Mouse (Mus musculus) CH12.LX (cell line): ENCODE data around the gene Fam124b. TPM values are rescaled to one million over a fixed set of nuclear protein-coding genes. Genes with fewer than 3 reads are reported as not detected.

Source experiments
- DNase-seq: peaks from one replicate; pipeline ENCODE4 v3.0.0-alpha.2; 2013; ENCODE audit errors: extremely low read depth
- H3K27ac ChIP-seq: 2 replicates; pipeline ENCODE4 v1.5.1; 2012; ENCODE audit warnings: low read depth, mild to moderate bottlenecking, control low read depth, moderate library complexity; ENCODE audit not compliant: insufficient read depth
- H3K27me3 ChIP-seq: replicated peaks from 2 replicates; pipeline ENCODE3; 2012; ENCODE audit warnings: inconsistent platforms
- H3K36me3 ChIP-seq, 2 experiments: replicated peaks in 1 of 2; 2 replicates each; pipeline versions ENCODE3 to v1.6.1; 2012; ENCODE audit warnings: inconsistent platforms in 1 of 2, low read length in 1 of 2, mild to moderate bottlenecking in 1 of 2, mixed read lengths in 1 of 2, moderate library complexity in 1 of 2; ENCODE audit not compliant: control insufficient read depth in 1 of 2, insufficient read depth in 1 of 2
- H3K4me1 ChIP-seq, 2 experiments: 2 replicates each; pipeline ENCODE4 v1.6.1; 2012; ENCODE audit warnings: inconsistent platforms in 1 of 2, moderate library complexity in 1 of 2; ENCODE audit not compliant: insufficient read depth in 2 of 2, control insufficient read depth in 1 of 2
- H3K4me2 ChIP-seq: 2 replicates; pipeline ENCODE4 v1.6.1; 2012; ENCODE audit warnings: low read depth, mild to moderate bottlenecking, control low read depth; ENCODE audit not compliant: poor library complexity, insufficient read depth, severe bottlenecking
- H3K4me3 ChIP-seq, 3 experiments: fragments of 150-350 bp in 1 of 3; sonication (generic) in 1 of 3; replicated peaks in 1 of 3; 2 replicates each; pipeline versions ENCODE3 to v1.5.1; 2011 to 2012; ENCODE audit warnings: low read depth in 2 of 3, low read length in 2 of 3, mild to moderate bottlenecking in 2 of 3, moderate library complexity in 2 of 3, control low read depth in 1 of 3, improper control_type of control experiment in 1 of 3, inconsistent platforms in 1 of 3, mixed read lengths in 1 of 3; ENCODE audit not compliant: poor library complexity in 1 of 3
- H3K79me2 ChIP-seq: replicated peaks from 2 replicates; pipeline ENCODE4 v1.6.1; 2012; ENCODE audit warnings: mild to moderate bottlenecking, moderate library complexity; ENCODE audit not compliant: control insufficient read depth, poor library complexity, insufficient read depth, severe bottlenecking; ENCODE audit errors: extremely low read depth
- H3K9ac ChIP-seq: 2 replicates; pipeline ENCODE4 v1.6.1; 2012; ENCODE audit warnings: low read depth, mild to moderate bottlenecking, control low read depth, moderate library complexity; ENCODE audit not compliant: insufficient read depth
- H3K9me3 ChIP-seq: replicated peaks from 2 replicates; pipeline ENCODE3; 2012; ENCODE audit warnings: low read length, inconsistent platforms, mixed read lengths
- CHD1 ChIP-seq: IDR thresholded peaks from 2 replicates; pipeline ENCODE4 v1.6.1; 2012; ENCODE audit warnings: low read depth, low read length, improper control_type of control experiment, inconsistent platforms
- CHD2 ChIP-seq: IDR thresholded peaks from 2 replicates; pipeline ENCODE4 v1.6.1; 2011; ENCODE audit warnings: low read length, improper control_type of control experiment
- E2F4 ChIP-seq: IDR thresholded peaks from 2 replicates; pipeline ENCODE4 v1.6.1; 2011; ENCODE audit warnings: low read depth, low read length, improper control_type of control experiment; ENCODE audit not compliant: insufficient replicate concordance
- ELF1 ChIP-seq: IDR thresholded peaks from 2 replicates; pipeline ENCODE4 v1.6.1; 2014; ENCODE audit warnings: low read depth, mild to moderate bottlenecking, inconsistent platforms, low read length, improper control_type of control experiment
- EP300 ChIP-seq: IDR thresholded peaks from 2 replicates; pipeline ENCODE4 v1.6.1; 2011; ENCODE audit warnings: low read length, improper control_type of control experiment
- ETS1 ChIP-seq: conservative IDR thresholded peaks from 2 replicates; pipeline ENCODE4 v1.6.1; 2012; ENCODE audit warnings: low read depth, mild to moderate bottlenecking, inconsistent platforms, low read length, improper control_type of control experiment, moderate library complexity
- GABPA ChIP-seq: IDR thresholded peaks from 2 replicates; pipeline ENCODE4 v1.6.1; 2012; ENCODE audit warnings: low read depth, low read length, improper control_type of control experiment, inconsistent platforms; ENCODE audit not compliant: insufficient replicate concordance
- HCFC1 ChIP-seq: IDR thresholded peaks from 2 replicates; pipeline ENCODE4 v1.6.1; 2012; ENCODE audit warnings: low read depth, mild to moderate bottlenecking, inconsistent platforms, low read length, improper control_type of control experiment
- JUN ChIP-seq: IDR thresholded peaks from 2 replicates; pipeline ENCODE4 v1.6.1; 2011; ENCODE audit warnings: low read depth, mild to moderate bottlenecking, low read length, improper control_type of control experiment, moderate library complexity; ENCODE audit not compliant: insufficient read depth
- MAFK ChIP-seq: IDR thresholded peaks from 2 replicates; pipeline ENCODE4 v1.6.1; 2011; ENCODE audit warnings: low read length, improper control_type of control experiment; ENCODE audit not compliant: insufficient replicate concordance
- MAX ChIP-seq: IDR thresholded peaks from 2 replicates; pipeline ENCODE4 v1.6.1; 2011; ENCODE audit warnings: low read length, improper control_type of control experiment
- MAZ ChIP-seq: IDR thresholded peaks from 2 replicates; pipeline ENCODE4 v1.6.1; 2012; ENCODE audit warnings: low read depth, mild to moderate bottlenecking, inconsistent platforms, low read length, improper control_type of control experiment, moderate library complexity
- MEF2A ChIP-seq: IDR thresholded peaks from 2 replicates; pipeline ENCODE4 v1.6.1; 2014; ENCODE audit warnings: low read depth, mild to moderate bottlenecking, inconsistent platforms, low read length, improper control_type of control experiment, borderline replicate concordance
- PAX5 ChIP-seq: IDR thresholded peaks from 2 replicates; pipeline ENCODE4 v1.6.1; 2012; ENCODE audit warnings: low read length, inconsistent platforms, mixed read lengths
- POLR2AphosphoS2 ChIP-seq: IDR thresholded peaks from 2 replicates; pipeline ENCODE4 v1.6.1; 2011; ENCODE audit warnings: low read depth, low read length, improper control_type of control experiment
- SMC3 ChIP-seq: IDR thresholded peaks from 2 replicates; pipeline ENCODE4 v1.6.1; 2011; ENCODE audit warnings: low read depth, low read length, improper control_type of control experiment
- TCF12 ChIP-seq: IDR thresholded peaks from 2 replicates; pipeline ENCODE4 v1.6.1; 2014; ENCODE audit warnings: low read depth, mild to moderate bottlenecking, inconsistent platforms, low read length, improper control_type of control experiment
- USF2 ChIP-seq: conservative IDR thresholded peaks from 2 replicates; pipeline ENCODE4 v1.6.1; 2011; ENCODE audit warnings: low read depth, low read length, improper control_type of control experiment
- ZC3H11A ChIP-seq: IDR thresholded peaks from 2 replicates; pipeline ENCODE4 v1.6.1; 2012; ENCODE audit warnings: low read depth, mild to moderate bottlenecking, inconsistent platforms, low read length, improper control_type of control experiment
- ZKSCAN1 ChIP-seq: IDR thresholded peaks from 2 replicates; pipeline ENCODE4 v1.6.1; 2012; ENCODE audit warnings: low read depth, inconsistent platforms, low read length, improper control_type of control experiment, borderline replicate concordance
- ZMIZ1 ChIP-seq: IDR thresholded peaks from 2 replicates; pipeline ENCODE4 v1.6.1; 2012; ENCODE audit warnings: low read depth, mild to moderate bottlenecking, inconsistent platforms, low read length, improper control_type of control experiment
- ZNF384 ChIP-seq: IDR thresholded peaks from 2 replicates; pipeline ENCODE4 v1.6.1; 2012; ENCODE audit warnings: low read depth, low read length, improper control_type of control experiment, inconsistent platforms
- dilution Hi-C: fragments of 300-500 bp; cut with MboI; formaldehyde crosslinking; loops from 2 replicates; pipeline ENCODE4 v1.14.3; 2020; ENCODE audit warnings: low sequenced_read_pairs; ENCODE audit not compliant: extremely low pct_unique_long_range_greater_than_20kb, extremely low pct_ligation_motif_present
- in situ Hi-C: fragments of 300-500 bp; cut with MboI; formaldehyde crosslinking; loops from 3 replicates; pipeline ENCODE4 v1.14.3; 2019; ENCODE audit warnings: low sequenced_read_pairs, low pct_ligation_motif_present, low pct_unique_long_range_greater_than_20kb, mixed read lengths
- polyA plus RNA-seq: library from polyadenylated mRNA; unstranded; fragments of >175 nt; gene quantifications from 2 replicates; pipeline ENCODE4 v1.2.1, GENCODE M21; 2012; ENCODE audit warnings: low read depth; ENCODE audit not compliant: insufficient read length
- total RNA-seq, 2 experiments: library from RNA; depleted of rRNA; stranded (reverse); fragments of 300-350 nt in 1 of 2; fragments of >200 nt in 1 of 2; gene quantifications; 2 replicates each; pipeline ENCODE4 v1.2.3; 2012 to 2014

Gene Fam124b
- total and polyA plus RNA-seq, 3 experiments, result 1.7 to 4.9 (median 3.4) TPM

DNA sequence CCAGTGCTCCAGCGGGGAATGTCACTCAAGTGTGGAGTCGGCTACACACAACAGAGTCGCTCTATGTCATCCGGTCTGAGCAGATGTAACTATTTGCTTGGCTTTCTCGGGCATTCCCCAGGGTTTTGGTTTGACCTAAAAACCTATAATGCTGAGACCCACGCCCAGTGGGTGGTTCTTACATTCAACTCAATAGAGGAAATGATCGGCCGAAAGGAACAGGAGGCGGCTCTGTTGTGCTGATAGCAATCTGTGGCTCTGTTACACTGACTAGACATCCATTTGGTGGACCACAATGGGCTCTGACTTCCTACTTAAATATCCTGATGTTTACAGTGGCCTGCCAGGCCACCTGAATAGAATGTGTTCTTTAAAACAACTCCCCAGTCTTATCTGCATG lies 4.4 kb downstream of the Fam124b start (continued):
- TF ChIP-seq SMC3 (0 out of 2 replicates have a peak, but pooled peaks have one; percentile 5), TCF12 (peak; percentile 63; the same call in 1 of the 2 replicates), JUN (no peak), ZC3H11A (no peak), MAFK (0 out of 2 replicates have a peak, but pooled peaks have one; percentile 18), MAX (no peak; the same call in 1 of the 2 replicates)

DNA sequence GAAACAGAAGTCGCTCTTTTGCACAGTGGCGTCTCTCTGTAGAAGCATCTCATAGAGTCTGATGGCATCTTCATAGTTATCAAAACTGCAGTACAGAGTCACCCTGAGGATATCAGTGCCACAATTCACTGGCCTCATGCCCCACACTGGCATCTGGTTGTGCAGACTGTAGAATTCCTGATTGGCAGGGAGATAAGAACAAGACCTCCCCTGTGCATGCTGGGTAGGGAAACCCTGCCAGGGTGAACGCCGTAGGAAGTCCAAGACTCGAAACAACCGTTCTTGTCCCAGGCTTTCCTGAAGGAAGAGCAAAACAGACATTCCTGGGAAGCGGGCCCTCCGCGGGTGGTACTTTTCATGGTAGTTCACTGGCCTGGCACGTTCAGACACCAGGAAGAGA lies 5.1 kb downstream of the Fam124b start:
- Histone ChIP-seq H3K36me3 (peaks cover 0 to 9% of the 10 kb centered on the region in 2 experiments), H3K4me3 (peak overlapping the region; percentile 67 to 79 (median 78)), H3K4me1 (peaks cover 14 to 47% of the 10 kb centered on the region in 2 experiments), H3K27me3 (no peaks in the 10 kb centered on the region), H3K9ac (peak overlapping the region; percentile 68), H3K9me3 (no peaks in the 10 kb centered on the region), H3K79me2 (peaks cover 34% of the 10 kb centered on the region), H3K27ac (peak overlapping the region; percentile 44; the same call in 1 of the 2 replicates), H3K4me2 (peak overlapping the region; percentile 98)
- dilution Hi-C loops, result no loop called here
- in situ Hi-C loops, result no loop called here
- no peak for DNase-seq
- no peak for TF ChIP-seq GABPA
- TF ChIP-seq ZMIZ1, result no peak; the same call in 1 of the 2 replicates
- TF ChIP-seq TCF12, result no peak
- no peak for TF ChIP-seq MEF2A

DNA sequence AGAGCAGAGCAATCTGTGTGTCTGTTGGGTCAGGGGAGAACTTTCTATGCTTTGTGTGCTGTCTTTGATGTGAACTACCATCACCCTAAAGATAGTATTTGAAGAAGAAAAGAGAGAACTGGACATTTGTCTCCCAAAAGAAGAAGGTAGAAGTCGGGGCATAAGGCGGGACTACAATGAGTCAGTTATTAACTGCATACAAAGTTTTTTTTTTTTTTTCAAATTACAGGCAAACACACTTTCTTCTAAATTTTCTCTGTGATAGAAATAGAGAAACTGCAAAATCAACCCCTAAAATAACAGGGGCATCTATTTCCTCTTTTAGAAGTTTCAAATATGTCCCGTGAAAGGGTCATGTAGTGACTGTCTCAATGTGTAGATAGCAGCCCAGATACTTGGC lies 16.0 kb downstream of the Fam124b start:
- H3K36me3 ChIP-seq, result peaks cover 27 to 63% of the 10 kb centered on the region in 2 experiments
- no peak for TF ChIP-seq JUN
- TF ChIP-seq ZNF384, result peak; percentile 58
- TF ChIP-seq, all 38 proteins: peak for 1
- no peaks in the 10 kb centered on the region for H3K9me3 ChIP-seq
- H3K4me1 ChIP-seq, result peaks cover 4 to 21% of the 10 kb centered on the region in 2 experiments; a peak in 3 of 4 replicates
- dilution Hi-C loops, result no loop called here
- H3K27me3 ChIP-seq, result no peaks in the 10 kb centered on the region
- H3K4me3 ChIP-seq, result no peak overlapping the region
- no peak overlapping the region for H3K27ac ChIP-seq
- H3K4me2 ChIP-seq, result no peak overlapping the region
- H3K9ac ChIP-seq, result no peak overlapping the region
- H3K79me2 ChIP-seq, result no peaks in the 10 kb centered on the region; the same call in 1 of the 2 replicates
- DNase-seq, result no peak
- in situ Hi-C loops, result no loop called here

DNA sequence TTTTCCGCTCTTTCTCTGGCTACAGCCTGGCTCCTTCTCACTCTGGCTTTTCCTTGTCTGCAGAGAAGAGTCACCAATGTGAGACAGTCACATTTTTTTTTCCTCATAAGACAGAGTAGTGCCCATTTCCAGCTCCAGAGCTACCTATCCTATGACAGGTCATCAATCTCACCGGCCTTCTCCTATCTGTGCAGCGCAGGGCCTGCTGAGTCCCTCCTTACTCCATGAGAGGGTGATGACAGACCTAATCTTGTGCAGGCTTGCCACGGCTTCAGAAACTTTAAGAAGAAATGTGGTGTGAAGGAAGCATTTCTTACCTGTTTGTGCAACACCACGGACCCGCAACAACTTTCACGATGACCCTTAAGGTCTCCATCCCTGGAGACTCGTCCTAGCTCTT lies 25.4 kb downstream of the Fam124b start:
- DNase-seq, result no peak
- H3K36me3 ChIP-seq, result peaks cover 0 to 9% of the 10 kb centered on the region in 2 experiments
- dilution Hi-C loops, result no loop called here
- TF ChIP-seq MEF2A (no peak), JUN (no peak), EP300 (no peak), ZKSCAN1 (no peak), POLR2AphosphoS2 (no peak), ELF1 (no peak), MAZ (no peak), CHD1 (no peak), ETS1 (no peak), MAX (no peak), HCFC1 (no peak), CHD2 (no peak), USF2 (no peak), SMC3 (no peak), PAX5 (no peak), ZMIZ1 (no peak), E2F4 (no peak)

More for the DNA sequence above, 25.4 kb downstream of the Fam124b start:
- no peaks in the 10 kb centered on the region for H3K27me3 ChIP-seq
- H3K9me3 ChIP-seq, result no peaks in the 10 kb centered on the region
- H3K4me1 ChIP-seq, result no peaks in the 10 kb centered on the region
- in situ Hi-C loops, result no loop called here
- H3K9ac ChIP-seq, result no peak overlapping the region
- no peak overlapping the region for H3K4me3 ChIP-seq
- H3K4me2 ChIP-seq, result no peak overlapping the region
- H3K79me2 ChIP-seq, result no peaks in the 10 kb centered on the region
- no peak overlapping the region for H3K27ac ChIP-seq
